ENCODE assay signal across 8 mouse cellular contexts in genomic region chr1:36691271-36692155, GRCm38 (mm10). TPM values are rescaled to one million over a fixed set of nuclear protein-coding genes. Genes with fewer than 3 reads are reported as not detected.
DNase-seq lines count a peak whose midpoint lies in the region; ATAC-seq lines count a peak whose summit lies in the region.

Gene Cox5b (plus strand): TSS chr1:36691449.

- H3K36me3 ChIP-seq in hindbrain, embryonic 16.5 days (ENCODE audit: control insufficient read depth, insufficient read depth, low read length) = peaks cover 10% of the 10 kb centered on the region
- peaks cover 3% of the 10 kb centered on the region; the same call in 1 of the 2 replicates for H3K36me3 ChIP-seq in macrophage (ENCODE audit: inconsistent target)

- DNase-seq in WW6 (ENCODE audit: low read depth, low spot score) = peak; percentile 89
- peak; percentile 91 to 95 for DNase-seq in cerebellum, postnatal 4 days (ENCODE audit: low spot score in 2 of 2)
- DNase-seq in gastrocnemius, adult 18-20 months (ENCODE audit: low spot score) = peak; percentile 98
- DNase-seq in left cerebral cortex, adult 18-20 months (ENCODE audit: low spot score in 2 of 2) = peak; percentile 97 to 98
- peak; percentile 98 for DNase-seq in right cerebral cortex, adult 18-20 months
- DNase-seq in urinary bladder, postnatal 10 days (ENCODE audit: low spot score) = peak; percentile 88

- H3K79me2 ChIP-seq in macrophage (ENCODE audit: inconsistent target) = peaks cover 15% of the 10 kb centered on the region

- H3K4me3 ChIP-seq in hindbrain, embryonic 16.5 days (ENCODE audit: low read length) = peak within 1 kb of the TSS; percentile 88
- H3K4me3 ChIP-seq in macrophage (ENCODE audit: inconsistent target) = peak within 1 kb of the TSS; percentile 95

- peak within 1 kb of the TSS; percentile 92 for H3K4me2 ChIP-seq in hindbrain, embryonic 16.5 days (ENCODE audit: low read length)

- peak within 1 kb of the TSS; percentile 88 for H3K9ac ChIP-seq in hindbrain, embryonic 16.5 days (ENCODE audit: low read depth, low read length)

- ATAC-seq in hindbrain, embryonic 16.5 days = peak; percentile 97

- no peaks in the 10 kb centered on the region for H3K27me3 ChIP-seq in hindbrain, embryonic 16.5 days (replicated peaks; ENCODE audit: control insufficient read depth, insufficient read depth, low read length)

- WGBS in hindbrain, embryonic 16.5 days = under 1% methylated on average over 58 of the region's 68 CpGs
- 1% methylated on average over 58 of the region's 68 CpGs for WGBS in macrophage (ENCODE audit: missing documents)

- peak within 1 kb of the TSS; percentile 71 for H3K27ac ChIP-seq in hindbrain, embryonic 16.5 days (ENCODE audit: low read depth, low read length)
- H3K27ac ChIP-seq in macrophage = peak within 1 kb of the TSS; percentile 51

- no peaks in the 10 kb centered on the region for H3K9me3 ChIP-seq in hindbrain, embryonic 16.5 days (ENCODE audit: control insufficient read depth, low read length)

- H3K4me1 ChIP-seq in hindbrain, embryonic 16.5 days (ENCODE audit: control insufficient read depth, insufficient read depth, low read depth, low read length) = peaks cover 12% of the 10 kb centered on the region

RNA-seq across cellular contexts. Expression of gene Cox5b, which starts in this region (rescaled TPM):
- 1,000 to 10,000 TPM; 1,366 to 1,435 TPM for total RNA-seq in gastrocnemius, adult 18-20 months (2021)
- polyA plus RNA-seq in hindbrain, embryonic 16.5 days (2015; fragmentation: Nextera tagmentation; extraction: Ambion mirVana) = 711 and 823 TPM in 2 replicates
- total RNA-seq in left cerebral cortex, adult 18-20 months (2021) = 100 to 1,000 TPM; 586 to 651 TPM
- 10 to 100 TPM; 15.7 to 78.9 (median 50.6) TPM for total RNA-seq in macrophage (2018; cell fraction: chromatin; rRNA removed)
- 100 to 1,000 TPM; 169 to 266 (median 209) TPM for total RNA-seq in macrophage (2018; cell fraction: cytosol; rRNA removed)
- 100 to 1,000 TPM in 2 of 26 experiments, 10 to 100 TPM in 24; 24.2 to 109 (median 64.0) TPM for total RNA-seq in macrophage (2018; cell fraction: nucleus; rRNA removed)
- 151 to 228 TPM (median 160 TPM) in 3 replicates for polyA plus RNA-seq in macrophage (2018)

Comparison
In these comparisons a context has a peak if more than half of its experiments do, and no peak if none do; other contexts are left out.
1. Peak in every context shown above with its lines: DNase-seq, ATAC-seq, H3K4me3 ChIP-seq and H3K27ac ChIP-seq.